Mouse (Mus musculus) stomach, postnatal 0 days (tissue): Measurements from ENCODE around the gene Ep300. TPM values are rescaled to one million over a fixed set of nuclear protein-coding genes. Genes with fewer than 3 reads are reported as not detected.

Experiments
- ATAC-seq: fragments of 200-750 bp; cut with Nextera tagmentation; 2 replicates; pipeline ENCODE4 v1.8.0; 2017; ENCODE audit not compliant: low FRiP score, low TSS enrichment
- DNase-seq: peaks from one replicate; pipeline ENCODE4 v3.0.0-alpha.2; 2016; ENCODE audit warnings: low spot score
- H3K27ac ChIP-seq: fragments of 300-500 bp; sonication (generic); replicated peaks from 2 replicates; pipeline ENCODE4 v1.5.1; 2014; ENCODE audit warnings: mild to moderate bottlenecking, control low read depth
- H3K27me3 ChIP-seq: fragments of 300-500 bp; sonication (generic); 2 replicates; pipeline ENCODE4 v1.6.1; 2014; ENCODE audit warnings: low read length; ENCODE audit not compliant: control insufficient read depth, insufficient read depth
- H3K36me3 ChIP-seq: fragments of 300-500 bp; sonication (generic); 2 replicates; pipeline ENCODE4 v1.6.1; 2014; ENCODE audit warnings: low read length, mixed read lengths; ENCODE audit not compliant: control insufficient read depth, insufficient read depth
- H3K4me1 ChIP-seq: fragments of 300-500 bp; sonication (generic); replicated peaks from 2 replicates; pipeline ENCODE4 v1.6.1; 2014; ENCODE audit warnings: antibody characterized with exemption; ENCODE audit not compliant: control insufficient read depth, insufficient read depth
- H3K4me2 ChIP-seq: fragments of 300-500 bp; sonication (generic); replicated peaks from 2 replicates; pipeline ENCODE4 v1.6.1; 2014; ENCODE audit warnings: low read depth, mild to moderate bottlenecking, control low read depth, moderate library complexity
- H3K4me3 ChIP-seq: fragments of 300-500 bp; sonication (generic); 2 replicates; pipeline ENCODE4 v1.5.1; 2014; ENCODE audit warnings: low read depth, low read length, control low read depth
- H3K9ac ChIP-seq: fragments of 300-500 bp; sonication (generic); 2 replicates; pipeline ENCODE4 v1.6.1; 2014; ENCODE audit warnings: mild to moderate bottlenecking, low read length, control low read depth, mixed read lengths
- H3K9me3 ChIP-seq: fragments of 300-500 bp; sonication (generic); 2 replicates; pipeline ENCODE4 v1.6.1; 2016; ENCODE audit warnings: low read length; ENCODE audit not compliant: control insufficient read depth
- CTCF ChIP-seq: IDR thresholded peaks from 2 replicates; pipeline ENCODE4 v1.5.1; 2016; ENCODE audit warnings: antibody characterized with exemption, low read depth, mild to moderate bottlenecking, moderate library complexity
- EP300 ChIP-seq: optimal IDR thresholded peaks from 2 replicates; pipeline ENCODE3; 2016; ENCODE audit warnings: antibody characterized with exemption
- WGBS: fragments of 180-500 bp; shearing (Covaris S2); extraction: QIAGEN DNeasy Blood & Tissue Kit; methylation state at CpG from one replicate; pipeline ENCODE4 v1.1.7; 2014; 5-methylcytosine and 5-hydroxymethylcytosine counted together
- polyA plus RNA-seq: library from polyadenylated mRNA; unstranded; fragments of >200 nt; fragmentation: Nextera tagmentation; extraction: Ambion mirVana; gene quantifications from 2 replicates; pipeline ENCODE4 v1.2.1, GENCODE M21; 2015

Ep300 gene
- polyA plus RNA-seq, 1 experiment from 2014 or later, result 6.0 TPM

DNA sequence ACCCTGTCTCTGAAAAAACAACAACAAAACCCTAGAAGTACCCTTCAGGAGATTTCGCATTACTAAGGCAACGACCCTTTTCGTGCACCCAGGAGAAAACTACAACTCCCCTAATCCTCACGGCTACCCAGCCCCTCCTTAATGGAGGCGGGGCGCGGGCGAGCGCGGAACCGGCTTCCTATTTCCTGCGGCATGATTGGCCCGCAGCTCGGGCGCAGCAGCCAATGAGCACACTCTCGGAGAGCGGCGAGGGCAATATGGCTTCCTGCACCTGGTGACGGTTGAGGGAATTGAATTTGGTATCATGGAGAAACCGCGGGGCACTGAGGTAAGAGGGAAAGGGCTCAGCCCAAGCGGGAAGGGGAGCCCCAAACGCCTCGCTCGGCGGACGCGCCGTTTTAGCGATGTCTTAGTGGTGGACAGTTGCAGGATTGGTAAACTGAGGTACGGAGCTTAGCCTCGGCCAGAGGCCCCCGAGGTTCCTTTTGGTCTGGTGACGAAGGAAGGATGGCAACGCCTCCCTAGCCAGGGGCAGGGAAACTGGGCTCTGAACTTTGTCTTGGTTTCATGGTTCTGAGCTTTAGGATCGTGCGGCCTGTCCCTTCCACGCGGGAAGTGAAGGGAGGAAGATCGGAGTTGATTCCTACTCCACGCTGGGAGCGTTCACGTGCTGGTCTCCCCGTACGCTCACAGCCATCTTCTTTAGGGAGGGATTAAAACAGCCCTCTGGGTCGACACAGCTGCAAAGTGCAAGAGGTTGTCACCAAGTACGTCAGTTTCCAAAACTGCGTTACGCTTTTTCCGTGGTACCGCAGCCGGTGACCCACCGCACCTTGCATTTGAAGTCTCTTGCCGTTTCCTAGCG lies 78.8 kb downstream of the Ep300 start, which contains the start of gene L3mbtl2:
Gene L3mbtl2, plus strand, starts transcription at position 193 of the 865 bp plus-strand sequence.
- Histone ChIP-seq H3K9me3 (no peaks in the 10 kb centered on the region), H3K9ac (peak within 1 kb of the TSS; percentile 68), H3K36me3 (peaks cover 7% of the 10 kb centered on the region; the same call in 1 of the 2 replicates), H3K4me3 (peak within 1 kb of the TSS; percentile 74), H3K27ac (peak within 1 kb of the TSS; percentile 65; the same call in 1 of the 2 replicates), H3K4me2 (peak within 1 kb of the TSS; percentile 96), H3K4me1 (peaks cover 4% of the 10 kb centered on the region; the same call in 1 of the 2 replicates), H3K27me3 (no peaks in the 10 kb centered on the region)
- DNase-seq, result peak; percentile 94
- ATAC-seq, result peak; percentile 99
- under 1% methylated on average over 53 of the region's 55 CpGs for WGBS
- TF ChIP-seq CTCF (peak; percentile 50), EP300 (no peak)

DNA sequence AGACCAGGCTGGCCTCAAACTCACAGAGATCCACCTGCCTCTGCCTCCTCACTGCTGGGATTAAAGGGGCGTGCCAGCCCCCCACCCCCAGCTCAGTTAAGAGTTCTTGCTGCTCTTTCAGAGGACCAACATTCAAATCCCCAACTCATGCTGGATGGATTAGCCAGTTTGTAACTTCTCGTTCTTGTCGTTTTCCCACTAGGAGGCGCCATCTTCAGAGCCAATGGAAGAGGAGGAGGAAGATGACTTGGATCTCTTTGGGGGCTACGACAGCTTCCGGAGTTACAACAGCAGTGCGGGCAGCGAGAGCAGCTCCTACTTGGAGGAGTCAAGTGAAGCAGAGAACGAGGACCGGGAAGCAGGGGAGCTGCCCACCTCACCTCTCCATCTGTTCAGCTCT lies 81.8 kb downstream of the Ep300 start:
- 88% methylated on average over 10 of the region's 10 CpGs for WGBS
- H3K9ac ChIP-seq, result no peak overlapping the region
- H3K27me3 ChIP-seq, result no peaks in the 10 kb centered on the region
- H3K4me1 ChIP-seq, result peaks cover 4% of the 10 kb centered on the region; the same call in 1 of the 2 replicates
- H3K4me3 ChIP-seq, result no peak overlapping the region
- H3K36me3 ChIP-seq, result peaks cover 10% of the 10 kb centered on the region
- H3K27ac ChIP-seq, result no peak overlapping the region
- TF ChIP-seq EP300, result no peak
- TF ChIP-seq CTCF, result peak; percentile 41
- H3K4me2 ChIP-seq, result no peak overlapping the region
- DNase-seq, result no peak
- no peaks in the 10 kb centered on the region for H3K9me3 ChIP-seq
- ATAC-seq, result no peak

DNA sequence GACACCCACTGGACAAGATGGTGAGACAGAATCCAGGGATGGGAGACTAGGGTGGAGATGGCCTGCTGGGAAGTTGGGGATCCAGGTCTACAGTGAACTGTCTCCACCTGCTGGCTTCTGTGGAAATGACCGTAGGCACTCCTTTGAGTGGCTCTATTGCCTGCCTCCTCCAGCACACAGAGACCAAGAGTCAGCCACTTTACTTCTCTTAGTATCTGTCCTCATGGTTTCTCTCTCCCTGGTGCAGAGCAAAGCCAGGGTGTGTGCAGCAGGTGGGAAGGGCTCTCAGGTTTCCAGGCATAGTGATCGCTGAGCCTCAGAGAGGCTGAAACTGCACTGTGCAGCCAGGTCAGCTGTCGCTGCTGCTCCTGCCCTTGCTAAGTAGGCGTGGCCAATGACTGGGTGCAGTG lies 85.1 kb downstream of the Ep300 start:
- DNase-seq, result peak; percentile 62
- no peak overlapping the region for H3K4me3 ChIP-seq
- ATAC-seq, result peak; percentile 76
- H3K4me2 ChIP-seq, result no peak overlapping the region
- peaks cover 10% of the 10 kb centered on the region for H3K36me3 ChIP-seq
- no peak overlapping the region for H3K27ac ChIP-seq
- H3K9me3 ChIP-seq, result no peaks in the 10 kb centered on the region
- WGBS, result 84% methylated on average over 4 of the region's 4 CpGs
- TF ChIP-seq EP300 (no peak), CTCF (peak; percentile 76)
- H3K27me3 ChIP-seq, result no peaks in the 10 kb centered on the region
- no peak overlapping the region for H3K9ac ChIP-seq
- no peaks in the 10 kb centered on the region for H3K4me1 ChIP-seq

DNA sequence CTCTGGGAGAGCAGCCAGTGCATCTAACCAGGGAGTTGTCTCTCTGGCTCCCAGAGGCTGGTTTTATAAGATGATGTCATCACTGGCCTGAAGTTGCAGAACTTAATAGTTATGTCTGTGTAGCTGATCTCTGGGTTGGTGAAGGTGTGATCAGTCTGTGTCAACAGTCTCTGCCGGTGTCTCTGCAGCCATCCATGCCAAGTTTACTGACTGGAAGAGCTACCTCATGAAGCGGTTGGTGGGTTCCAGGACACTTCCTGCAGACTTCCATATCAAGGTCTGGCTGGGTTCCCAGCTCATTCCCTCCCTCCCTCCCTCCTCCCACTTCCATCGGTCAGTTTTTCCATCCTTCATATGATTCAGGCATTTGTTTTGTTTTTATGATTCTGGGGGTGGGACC lies 91.5 kb downstream of the Ep300 start:
- no peak overlapping the region for H3K4me2 ChIP-seq
- no peak overlapping the region for H3K27ac ChIP-seq
- H3K4me3 ChIP-seq, result no peak overlapping the region
- ATAC-seq (no peak), DNase-seq (no peak)
- no peaks in the 10 kb centered on the region for H3K27me3 ChIP-seq
- H3K9me3 ChIP-seq, result no peaks in the 10 kb centered on the region
- no peaks in the 10 kb centered on the region; the same call in 1 of the 2 replicates for H3K36me3 ChIP-seq
- H3K9ac ChIP-seq, result no peak overlapping the region
- no peaks in the 10 kb centered on the region for H3K4me1 ChIP-seq
- WGBS, result 62% methylated on average over 3 of the region's 3 CpGs
- TF ChIP-seq EP300 (no peak), CTCF (no peak)

DNA sequence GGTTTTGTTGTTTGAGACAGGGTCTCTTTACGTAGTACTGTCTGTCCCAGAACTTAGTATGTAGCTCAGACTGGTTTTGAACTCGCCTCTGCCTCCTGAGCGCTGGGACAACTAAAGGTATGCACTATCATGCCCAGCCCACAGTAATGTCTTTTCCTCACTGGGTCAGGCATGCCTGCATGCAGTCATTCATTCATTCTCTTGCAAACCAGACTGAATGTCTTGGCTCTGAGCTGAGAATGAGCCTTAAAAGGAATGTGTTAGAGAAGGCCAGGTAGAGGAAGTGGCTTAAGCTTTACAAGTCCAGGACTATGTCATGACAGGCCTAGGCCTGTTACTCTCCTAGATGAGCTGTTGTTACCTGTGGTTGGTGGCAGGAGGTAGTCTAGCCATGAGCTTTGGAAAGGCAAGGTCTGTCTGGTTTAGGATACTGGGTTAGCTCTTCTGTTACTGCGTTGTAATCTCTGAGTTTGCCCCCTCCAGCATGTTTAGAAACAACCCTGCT lies 95.2 kb downstream of the Ep300 start:
- 83% methylated on average over 4 of the region's 4 CpGs for WGBS
- DNase-seq, result no peak
- Histone ChIP-seq H3K4me1 (no peaks in the 10 kb centered on the region), H3K27ac (no peak overlapping the region), H3K4me2 (no peak overlapping the region), H3K4me3 (no peak overlapping the region), H3K9me3 (no peaks in the 10 kb centered on the region), H3K9ac (no peak overlapping the region), H3K27me3 (no peaks in the 10 kb centered on the region), H3K36me3 (peaks cover 8% of the 10 kb centered on the region; the same call in 1 of the 2 replicates)
- TF ChIP-seq CTCF (no peak), EP300 (no peak)
- no peak for ATAC-seq
